ENCODE assay signal across 7 mouse cellular contexts in the genomic region with DNA sequence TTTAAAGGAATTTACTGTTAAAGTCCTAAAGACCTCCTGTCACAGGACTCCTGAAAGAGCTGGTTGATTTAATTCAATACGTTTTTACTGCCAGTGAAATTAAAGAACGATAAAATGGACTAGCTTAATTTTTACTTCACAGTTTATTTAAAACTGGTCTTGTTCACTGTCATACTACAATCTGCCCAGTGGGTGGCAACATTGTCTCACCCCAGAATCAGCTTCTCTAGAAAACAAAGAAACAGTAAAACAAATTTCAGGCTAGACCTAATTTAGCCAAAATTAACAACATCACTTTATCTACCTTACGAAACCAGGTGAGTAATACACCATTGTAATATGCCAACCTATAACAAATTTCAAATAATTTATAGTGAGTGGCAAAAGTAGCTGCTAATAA. TPM values are rescaled to one million over a fixed set of nuclear protein-coding genes. Genes with fewer than 3 reads are reported as not detected.
DNase-seq lines count a peak whose midpoint lies in the region; ATAC-seq and TF ChIP-seq lines count a peak whose summit lies in the region.

No protein-coding gene starts in this region.

- peak; percentile 58 for DNase-seq in 416B (ENCODE audit: low read depth)
- peak; percentile 29 for DNase-seq in embryo, embryonic 11.5 days (ENCODE audit: low read depth, low spot score)
- DNase-seq in midbrain, postnatal 0 days (ENCODE audit: low spot score), result peak; percentile 66
- no peak for DNase-seq in frontal cortex, postnatal 14 days (ENCODE audit: low spot score in 2 of 2)

- H3K36me3 ChIP-seq in intestine, postnatal 0 days (ENCODE audit: control insufficient read depth, insufficient read depth), result no peaks in the 10 kb centered on the region
- H3K36me3 ChIP-seq in intestine, embryonic 15.5 days, result no peaks in the 10 kb centered on the region
- H3K36me3 ChIP-seq in midbrain, postnatal 0 days (ENCODE audit: insufficient read depth, low read length), result no peaks in the 10 kb centered on the region

- H3K27me3 ChIP-seq in intestine, postnatal 0 days (replicated peaks; ENCODE audit: control insufficient read depth, insufficient read depth, low read length), result no peaks in the 10 kb centered on the region
- no peaks in the 10 kb centered on the region for H3K27me3 ChIP-seq in intestine, embryonic 15.5 days (replicated peaks)
- H3K27me3 ChIP-seq in midbrain, postnatal 0 days (ENCODE audit: insufficient read depth, low read length), result no peaks in the 10 kb centered on the region

- TF ChIP-seq CTCF in intestine, postnatal 0 days (IDR thresholded peaks at IDR 0.05; ENCODE audit: low read depth), result peak; percentile 85
- TF ChIP-seq CTCF in midbrain, postnatal 0 days (IDR thresholded peaks at IDR 0.05), result peak; percentile 92

- H3K9me3 ChIP-seq in intestine, postnatal 0 days (ENCODE audit: control insufficient read depth), result no peaks in the 10 kb centered on the region
- no peaks in the 10 kb centered on the region for H3K9me3 ChIP-seq in intestine, embryonic 15.5 days
- H3K9me3 ChIP-seq in midbrain, postnatal 0 days (ENCODE audit: low read length), result no peaks in the 10 kb centered on the region

- H3K4me1 ChIP-seq in intestine, postnatal 0 days (replicated peaks; ENCODE audit: control insufficient read depth, insufficient read depth, low read length), result no peaks in the 10 kb centered on the region
- no peaks in the 10 kb centered on the region for H3K4me1 ChIP-seq in intestine, embryonic 15.5 days (replicated peaks)
- H3K4me1 ChIP-seq in midbrain, postnatal 0 days (ENCODE audit: insufficient read depth, low read length), result no peaks in the 10 kb centered on the region

- 10% methylated on average over 3 of the region's 3 CpGs for WGBS in intestine, postnatal 0 days
- WGBS in intestine, embryonic 15.5 days, result 17% methylated on average over 3 of the region's 3 CpGs
- WGBS in midbrain, postnatal 0 days, result 15% methylated on average over 3 of the region's 3 CpGs

- H3K4me3 ChIP-seq in intestine, postnatal 0 days (ENCODE audit: low read depth, low read length), result no peak overlapping the region
- H3K4me3 ChIP-seq in intestine, embryonic 15.5 days (replicated peaks), result no peak overlapping the region
- no peak overlapping the region for H3K4me3 ChIP-seq in midbrain, postnatal 0 days (ENCODE audit: low read depth, low read length)

- no peak overlapping the region for H3K9ac ChIP-seq in intestine, postnatal 0 days (ENCODE audit: low read depth, low read length)
- H3K9ac ChIP-seq in intestine, embryonic 15.5 days, result no peak overlapping the region
- H3K9ac ChIP-seq in midbrain, postnatal 0 days (replicated peaks; ENCODE audit: low read length, poor library complexity, severe bottlenecking), result no peak overlapping the region

- ATAC-seq in intestine, postnatal 0 days, result no peak
- no peak for ATAC-seq in intestine, embryonic 15.5 days
- peak; percentile 85 for ATAC-seq in CD4-positive, CD25-positive, alpha-beta regulatory T cell, adult 4 months
- ATAC-seq in midbrain, postnatal 0 days (ENCODE audit: low FRiP score), result no peak

- H3K4me2 ChIP-seq in intestine, postnatal 0 days (replicated peaks; ENCODE audit: low read depth), result no peak overlapping the region
- H3K4me2 ChIP-seq in intestine, embryonic 15.5 days (replicated peaks), result no peak overlapping the region
- no peak overlapping the region for H3K4me2 ChIP-seq in midbrain, postnatal 0 days (ENCODE audit: low read depth, low read length, poor library complexity, severe bottlenecking)

- H3K27ac ChIP-seq in intestine, postnatal 0 days (ENCODE audit: low read depth, low read length), result no peak overlapping the region
- H3K27ac ChIP-seq in intestine, embryonic 15.5 days, result no peak overlapping the region
- H3K27ac ChIP-seq in midbrain, postnatal 0 days (ENCODE audit: low read depth, low read length), result no peak overlapping the region

RNA-seq across cellular contexts. Expression of gene Stam2, which starts 14.6 kb away (rescaled TPM):
- 28.3 and 28.4 TPM in 2 replicates for polyA plus RNA-seq in intestine, postnatal 0 days (2015; fragmentation: Nextera tagmentation; extraction: Ambion mirVana)
- 30.3 and 34.4 TPM in 2 replicates for polyA plus RNA-seq in intestine, embryonic 15.5 days (2015; fragmentation: Nextera tagmentation; extraction: Ambion mirVana)
- polyA plus RNA-seq in CD4-positive, CD25-positive, alpha-beta regulatory T cell, adult 4 months (2017; shearing (Covaris generic)), result 10 to 100 TPM; 39.3 to 47.8 TPM
- 27.5 and 38.1 TPM in 2 replicates for total RNA-seq in midbrain, postnatal 0 days (2014; rRNA removed)
- polyA plus RNA-seq in midbrain, postnatal 0 days (2015; fragmentation: Nextera tagmentation; extraction: Ambion mirVana), result 26.1 and 27.3 TPM in 2 replicates

Comparison
In these comparisons a context has a peak if more than half of its experiments do, and no peak if none do; other contexts are left out.
1. DNase-seq: peak in 416B (single experiment), embryo, embryonic 11.5 days (single experiment) and midbrain, postnatal 0 days (single experiment); none in frontal cortex, postnatal 14 days (0 of 2).